Mouse (Mus musculus): Measurements from ENCODE around the gene Oaz2. TPM values are rescaled to one million over a fixed set of nuclear protein-coding genes. Genes with fewer than 3 reads are reported as not detected.

Oaz2 gene
- polyA plus RNA-seq, 1 experiment from 2014 or later, result 455 TPM

- peak; percentile 30; the same call in 1 of the 2 replicates for ATAC-seq (ENCODE audit: low read depth)
These were observed 28.5 kb downstream of the Oaz2 start for GRCm38 (mm10) chr9:65696337-65696736.

GRCm38 (mm10) chr9:65697356-65697755 is 29.6 kb downstream of the Oaz2 start:
- no peaks in the 10 kb centered on the region for H3K9me3 ChIP-seq (ENCODE audit: control insufficient read depth, low read length)
- ATAC-seq (ENCODE audit: low read depth), result no peak
- H3K36me3 ChIP-seq (ENCODE audit: control insufficient read depth, insufficient read depth, low read length), result peaks cover 32% of the 10 kb centered on the region
- H3K4me2 ChIP-seq (ENCODE audit: low read depth, low read length), result no peak overlapping the region
- no peak overlapping the region for H3K27ac ChIP-seq (ENCODE audit: low read length)
- H3K4me3 ChIP-seq (ENCODE audit: low read length), result no peak overlapping the region
- no peak overlapping the region for H3K9ac ChIP-seq (ENCODE audit: low read length)
- 82% methylated on average over 7 of the region's 7 CpGs for WGBS
- peaks cover 10% of the 10 kb centered on the region for H3K4me1 ChIP-seq (replicated peaks; ENCODE audit: control insufficient read depth, insufficient read depth, low read length)
- H3K27me3 ChIP-seq (ENCODE audit: control insufficient read depth, insufficient read depth, low read depth, low read length), result no peaks in the 10 kb centered on the region

More at GRCm38 (mm10) chr9:65696337-65696736, 28.5 kb downstream of the Oaz2 start:
- H3K9ac ChIP-seq (ENCODE audit: low read length), result no peak overlapping the region
- H3K4me3 ChIP-seq (ENCODE audit: low read length), result no peak overlapping the region
- H3K4me1 ChIP-seq (replicated peaks; ENCODE audit: control insufficient read depth, insufficient read depth, low read length), result peaks cover 10% of the 10 kb centered on the region
- no peak overlapping the region for H3K4me2 ChIP-seq (ENCODE audit: low read depth, low read length)
- no peaks in the 10 kb centered on the region for H3K9me3 ChIP-seq (ENCODE audit: control insufficient read depth, low read length)
- H3K27ac ChIP-seq (ENCODE audit: low read length), result peak overlapping the region; percentile 71
- H3K27me3 ChIP-seq (ENCODE audit: control insufficient read depth, insufficient read depth, low read depth, low read length), result no peaks in the 10 kb centered on the region
- H3K36me3 ChIP-seq (ENCODE audit: control insufficient read depth, insufficient read depth, low read length), result peaks cover 28% of the 10 kb centered on the region

- H3K36me3 ChIP-seq (ENCODE audit: control insufficient read depth, insufficient read depth, low read length), result peaks cover 35% of the 10 kb centered on the region
- peaks cover 10% of the 10 kb centered on the region for H3K4me1 ChIP-seq (replicated peaks; ENCODE audit: control insufficient read depth, insufficient read depth, low read length)
- H3K27me3 ChIP-seq (ENCODE audit: control insufficient read depth, insufficient read depth, low read depth, low read length), result no peaks in the 10 kb centered on the region
- H3K4me3 ChIP-seq (ENCODE audit: low read length), result no peak overlapping the region
- no peak for ATAC-seq (ENCODE audit: low read depth)
- no peak overlapping the region for H3K27ac ChIP-seq (ENCODE audit: low read length)
- no peak overlapping the region for H3K9ac ChIP-seq (ENCODE audit: low read length)
- H3K4me2 ChIP-seq (ENCODE audit: low read depth, low read length), result no peak overlapping the region
- no peaks in the 10 kb centered on the region for H3K9me3 ChIP-seq (ENCODE audit: control insufficient read depth, low read length)
These were observed 30.2 kb downstream of the Oaz2 start for GRCm38 (mm10) chr9:65697992-65698391.

GRCm38 (mm10) chr9:65700504-65700903 is 32.7 kb downstream of the Oaz2 start:
- H3K27me3 ChIP-seq (ENCODE audit: control insufficient read depth, insufficient read depth, low read depth, low read length), result no peaks in the 10 kb centered on the region
- no peak for ATAC-seq (ENCODE audit: low read depth)
- no peak overlapping the region for H3K27ac ChIP-seq (ENCODE audit: low read length)
- 82% methylated on average over 6 of the region's 6 CpGs for WGBS
- no peak overlapping the region for H3K4me2 ChIP-seq (ENCODE audit: low read depth, low read length)
- no peak overlapping the region for H3K9ac ChIP-seq (ENCODE audit: low read length)
- H3K4me3 ChIP-seq (ENCODE audit: low read length), result no peak overlapping the region
- H3K36me3 ChIP-seq (ENCODE audit: control insufficient read depth, insufficient read depth, low read length), result peaks cover 28% of the 10 kb centered on the region
- no peaks in the 10 kb centered on the region for H3K9me3 ChIP-seq (ENCODE audit: control insufficient read depth, low read length)
- peaks cover 8% of the 10 kb centered on the region for H3K4me1 ChIP-seq (replicated peaks; ENCODE audit: control insufficient read depth, insufficient read depth, low read length)

- Histone ChIP-seq H3K36me3 (ENCODE audit: control insufficient read depth, insufficient read depth, low read length) (peaks cover 23% of the 10 kb centered on the region), H3K27ac (ENCODE audit: low read length) (no peak overlapping the region), H3K4me3 (ENCODE audit: low read length) (no peak overlapping the region), H3K27me3 (ENCODE audit: control insufficient read depth, insufficient read depth, low read depth, low read length) (no peaks in the 10 kb centered on the region), H3K9me3 (ENCODE audit: control insufficient read depth, low read length) (no peaks in the 10 kb centered on the region), H3K9ac (ENCODE audit: low read length) (no peak overlapping the region), H3K4me1 (replicated peaks; ENCODE audit: control insufficient read depth, insufficient read depth, low read length) (no peaks in the 10 kb centered on the region), H3K4me2 (ENCODE audit: low read depth, low read length) (no peak overlapping the region)
- WGBS, result 89% methylated on average over 9 of the region's 9 CpGs
- no peak for ATAC-seq (ENCODE audit: low read depth)
These were observed 34.5 kb downstream of the Oaz2 start for GRCm38 (mm10) chr9:65702286-65702685.

- no peak for ATAC-seq (ENCODE audit: low read depth)
- H3K4me3 ChIP-seq (ENCODE audit: low read length), result no peak overlapping the region
- no peaks in the 10 kb centered on the region for H3K4me1 ChIP-seq (replicated peaks; ENCODE audit: control insufficient read depth, insufficient read depth, low read length)
- no peaks in the 10 kb centered on the region for H3K27me3 ChIP-seq (ENCODE audit: control insufficient read depth, insufficient read depth, low read depth, low read length)
- WGBS, result 69% methylated on average over 7 of the region's 7 CpGs
- H3K27ac ChIP-seq (ENCODE audit: low read length), result no peak overlapping the region
- H3K36me3 ChIP-seq (ENCODE audit: control insufficient read depth, insufficient read depth, low read length), result peaks cover 22% of the 10 kb centered on the region
- H3K9ac ChIP-seq (ENCODE audit: low read length), result no peak overlapping the region
- H3K9me3 ChIP-seq (ENCODE audit: control insufficient read depth, low read length), result no peaks in the 10 kb centered on the region
- H3K4me2 ChIP-seq (ENCODE audit: low read depth, low read length), result no peak overlapping the region
These were observed 35.4 kb downstream of the Oaz2 start for GRCm38 (mm10) chr9:65703241-65703640.

- Histone ChIP-seq H3K4me1 (replicated peaks; ENCODE audit: control insufficient read depth, insufficient read depth, low read length) (no peaks in the 10 kb centered on the region), H3K4me2 (ENCODE audit: low read depth, low read length) (no peak overlapping the region), H3K9me3 (ENCODE audit: control insufficient read depth, low read length) (no peaks in the 10 kb centered on the region), H3K9ac (ENCODE audit: low read length) (no peak overlapping the region), H3K27ac (ENCODE audit: low read length) (no peak overlapping the region), H3K27me3 (ENCODE audit: control insufficient read depth, insufficient read depth, low read depth, low read length) (no peaks in the 10 kb centered on the region), H3K4me3 (ENCODE audit: low read length) (no peak overlapping the region), H3K36me3 (ENCODE audit: control insufficient read depth, insufficient read depth, low read length) (peaks cover 22% of the 10 kb centered on the region)
- 89% methylated on average over 24 of the region's 24 CpGs for WGBS
- no peak for ATAC-seq (ENCODE audit: low read depth)
These were observed 36.3 kb downstream of the Oaz2 start for GRCm38 (mm10) chr9:65703926-65704595.

GRCm38 (mm10) chr9:65718195-65718594 is 50.4 kb downstream of the Oaz2 start:
- Histone ChIP-seq H3K4me3 (ENCODE audit: low read length) (no peak overlapping the region), H3K4me1 (replicated peaks; ENCODE audit: control insufficient read depth, insufficient read depth, low read length) (no peaks in the 10 kb centered on the region; the same call in 1 of the 2 replicates), H3K27ac (ENCODE audit: low read length) (no peak overlapping the region), H3K9ac (ENCODE audit: low read length) (no peak overlapping the region), H3K36me3 (ENCODE audit: control insufficient read depth, insufficient read depth, low read length) (no peaks in the 10 kb centered on the region), H3K9me3 (ENCODE audit: control insufficient read depth, low read length) (no peaks in the 10 kb centered on the region), H3K4me2 (ENCODE audit: low read depth, low read length) (no peak overlapping the region), H3K27me3 (ENCODE audit: control insufficient read depth, insufficient read depth, low read depth, low read length) (no peaks in the 10 kb centered on the region)
- 86% methylated on average over 5 of the region's 5 CpGs for WGBS
- ATAC-seq (ENCODE audit: low read depth), result no peak

GRCm38 (mm10) chr9:65721161-65721566 is 53.4 kb downstream of the Oaz2 start:
- H3K9ac ChIP-seq (ENCODE audit: low read length), result no peak overlapping the region
- no peaks in the 10 kb centered on the region for H3K36me3 ChIP-seq (ENCODE audit: control insufficient read depth, insufficient read depth, low read length)
- 39% methylated on average over 10 of the region's 10 CpGs for WGBS
- no peak overlapping the region for H3K4me3 ChIP-seq (ENCODE audit: low read length)
- H3K9me3 ChIP-seq (ENCODE audit: control insufficient read depth, low read length), result no peaks in the 10 kb centered on the region
- no peak overlapping the region for H3K4me2 ChIP-seq (ENCODE audit: low read depth, low read length)
- no peaks in the 10 kb centered on the region; the same call in 1 of the 2 replicates for H3K4me1 ChIP-seq (replicated peaks; ENCODE audit: control insufficient read depth, insufficient read depth, low read length)
- no peak for ATAC-seq (ENCODE audit: low read depth)
- H3K27me3 ChIP-seq (ENCODE audit: control insufficient read depth, insufficient read depth, low read depth, low read length), result no peaks in the 10 kb centered on the region
- no peak overlapping the region for H3K27ac ChIP-seq (ENCODE audit: low read length)

Data from lung, embryonic 16.5 days (tissue).